Mouse (Mus musculus) heart, embryonic 16.5 days (tissue): ENCODE measurements around the gene Myo5a. TPM values are rescaled to one million over a fixed set of nuclear protein-coding genes. Genes with fewer than 3 reads are reported as not detected.

Source experiments
- ATAC-seq: fragments of 200-750 bp; cut with Nextera tagmentation; replicated peaks from 2 replicates; pipeline ENCODE4 v1.8.0; 2017; ENCODE audit warnings: moderate number of reproducible peaks; ENCODE audit not compliant: insufficient read depth, low FRiP score; ENCODE audit errors: extremely low read depth
- H3K27ac ChIP-seq: fragments of 300-500 bp; sonication (generic); 2 replicates; pipeline ENCODE4 v1.5.1; 2014; ENCODE audit warnings: mild to moderate bottlenecking, low read length, control low read depth, moderate library complexity
- H3K27me3 ChIP-seq: fragments of 300-500 bp; sonication (generic); 2 replicates; pipeline ENCODE4 v1.6.1; 2014; ENCODE audit warnings: low read length, mixed read lengths; ENCODE audit not compliant: control insufficient read depth, insufficient read depth
- H3K36me3 ChIP-seq: fragments of 300-500 bp; sonication (generic); 2 replicates; pipeline ENCODE4 v1.6.1; 2014; ENCODE audit not compliant: control insufficient read depth, insufficient read depth
- H3K4me1 ChIP-seq: fragments of 300-500 bp; sonication (generic); 2 replicates; pipeline ENCODE4 v1.6.1; 2014; ENCODE audit warnings: low read length, mixed read lengths; ENCODE audit not compliant: control insufficient read depth, insufficient read depth
- H3K4me2 ChIP-seq: fragments of 300-500 bp; sonication (generic); 2 replicates; pipeline ENCODE4 v1.6.1; 2014; ENCODE audit warnings: low read depth, mild to moderate bottlenecking, control low read depth, low read length
- H3K4me3 ChIP-seq: fragments of 300-500 bp; sonication (generic); 2 replicates; pipeline ENCODE4 v1.5.1; 2014; ENCODE audit warnings: mild to moderate bottlenecking, control low read depth, low read length
- H3K9ac ChIP-seq: fragments of 300-500 bp; sonication (generic); 2 replicates; pipeline ENCODE4 v1.6.1; 2014; ENCODE audit warnings: low read length, control low read depth
- H3K9me3 ChIP-seq: fragments of 300-500 bp; sonication (generic); replicated peaks from 2 replicates; pipeline ENCODE4 v1.6.1; 2016; ENCODE audit warnings: low read length; ENCODE audit not compliant: control insufficient read depth
- WGBS: fragments of 180-500 bp; shearing (Covaris S2); extraction: QIAGEN DNeasy Blood & Tissue Kit; methylation state at CpG from one replicate; pipeline ENCODE4 v1.1.7; 2014; 5-methylcytosine and 5-hydroxymethylcytosine counted together
- polyA plus RNA-seq: library from polyadenylated mRNA; unstranded; fragments of >200 nt; fragmentation: Nextera tagmentation; extraction: Ambion mirVana; gene quantifications from 2 replicates; pipeline ENCODE4 v1.2.1, GENCODE M21; 2015

Gene Myo5a
- polyA plus RNA-seq, 1 experiment from 2014 or later: 6.9 TPM

DNA sequence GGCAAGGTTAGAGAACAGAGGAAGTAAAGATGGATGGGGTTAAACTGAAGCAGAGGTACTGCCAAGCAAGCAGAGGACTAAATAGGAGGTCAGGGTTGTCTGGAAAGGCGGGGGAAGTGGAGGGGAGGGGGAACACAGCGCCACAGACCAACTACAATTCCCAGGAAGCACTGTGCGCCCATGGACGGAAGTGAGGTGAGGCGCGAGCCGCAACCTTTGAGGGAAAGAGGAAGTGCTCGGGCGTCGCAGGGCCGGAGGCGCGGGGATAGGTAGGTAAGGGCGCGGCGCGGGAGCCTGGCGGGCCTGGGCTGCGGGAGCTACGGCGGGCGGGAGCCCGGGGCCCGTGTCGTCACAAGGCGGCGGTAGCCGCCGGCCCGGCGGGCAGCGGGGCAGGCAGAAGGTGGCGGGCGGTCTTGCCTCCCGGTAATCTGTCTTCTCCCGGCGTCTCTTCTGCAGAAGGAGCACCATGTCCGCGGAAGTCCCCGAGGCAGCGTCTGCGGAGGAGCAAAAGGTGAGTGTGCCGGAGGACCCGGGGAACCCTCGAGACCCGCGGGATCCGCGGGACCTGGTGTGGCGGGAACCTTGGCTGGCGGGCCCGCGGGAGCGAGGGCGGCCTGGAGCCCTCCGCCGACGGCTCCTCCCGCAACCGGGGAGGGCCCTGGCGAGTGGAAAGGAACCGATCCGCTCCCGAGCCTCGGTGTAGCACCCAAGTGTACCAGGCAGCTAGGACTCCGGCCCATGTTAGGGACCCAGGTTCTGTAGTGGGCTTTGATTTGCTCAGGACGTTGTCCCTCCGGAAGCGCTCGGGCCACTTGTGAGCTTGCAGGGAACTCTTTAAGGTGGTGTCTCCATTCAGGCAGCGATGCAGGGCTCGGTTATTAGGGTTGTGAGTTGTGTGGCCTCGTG lies 33.1 kb upstream of the Myo5a start, which contains the start of gene Arpp19:
Gene Arpp19, plus strand, starts transcription at position 164 of the 906 bp plus-strand sequence.
- H3K4me1 ChIP-seq: peaks cover 7% of the 10 kb centered on the region
- under 1% methylated on average over 59 of the region's 73 CpGs for WGBS
- peak; percentile 96 for ATAC-seq
- no peaks in the 10 kb centered on the region for H3K36me3 ChIP-seq
- H3K4me2 ChIP-seq: peak within 1 kb of the TSS; percentile 83
- H3K27ac ChIP-seq: peak within 1 kb of the TSS; percentile 53
- H3K27me3 ChIP-seq: no peaks in the 10 kb centered on the region
- peak within 1 kb of the TSS; percentile 92 for H3K9ac ChIP-seq
- peak within 1 kb of the TSS; percentile 83 for H3K4me3 ChIP-seq
- no peaks in the 10 kb centered on the region for H3K9me3 ChIP-seq

GRCm38 (mm10) chr9:75038357-75038688 lies 32.5 kb upstream of the Myo5a start:
- WGBS: 1% methylated on average over 10 of the region's 10 CpGs
- Histone ChIP-seq H3K4me3 (peak overlapping the region; percentile 83), H3K9me3 (no peaks in the 10 kb centered on the region), H3K4me2 (peak overlapping the region; percentile 83), H3K27ac (no peak overlapping the region), H3K36me3 (no peaks in the 10 kb centered on the region), H3K9ac (peak overlapping the region; percentile 92), H3K4me1 (peaks cover 7% of the 10 kb centered on the region), H3K27me3 (no peaks in the 10 kb centered on the region)
- no peak for ATAC-seq

DNA sequence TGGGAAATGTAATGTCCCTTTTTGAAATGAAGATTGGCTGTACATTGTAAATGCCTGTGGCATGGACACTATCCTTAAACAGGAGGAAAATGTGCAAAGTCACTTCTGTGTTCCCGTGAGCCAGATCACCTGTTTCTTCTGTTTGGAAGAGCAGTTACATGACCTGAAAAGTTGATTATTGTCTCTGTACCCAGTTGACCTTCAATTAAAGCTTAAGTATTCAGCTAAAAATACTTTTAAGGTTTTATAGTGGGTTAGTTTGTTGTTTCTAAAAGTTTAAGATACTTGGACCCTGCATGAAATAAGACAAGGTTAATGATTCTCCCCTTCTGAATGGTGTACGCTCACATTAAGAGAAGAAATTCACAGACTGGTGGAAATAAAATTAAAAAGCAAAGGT lies 30.2 kb upstream of the Myo5a start:
- 84% methylated on average over 2 of the region's 2 CpGs for WGBS
- Histone ChIP-seq H3K36me3 (no peaks in the 10 kb centered on the region; the same call in 1 of the 2 replicates), H3K9ac (no peak overlapping the region), H3K27me3 (no peaks in the 10 kb centered on the region), H3K4me1 (peaks cover 7% of the 10 kb centered on the region), H3K4me3 (no peak overlapping the region), H3K9me3 (no peaks in the 10 kb centered on the region), H3K4me2 (no peak overlapping the region), H3K27ac (no peak overlapping the region)
- no peak for ATAC-seq

- Histone ChIP-seq H3K9ac (no peak overlapping the region), H3K36me3 (no peaks in the 10 kb centered on the region; the same call in 1 of the 2 replicates), H3K27me3 (no peaks in the 10 kb centered on the region), H3K4me2 (no peak overlapping the region), H3K9me3 (no peaks in the 10 kb centered on the region), H3K4me3 (no peak overlapping the region), H3K27ac (no peak overlapping the region), H3K4me1 (peaks cover 7% of the 10 kb centered on the region)
- WGBS: 71% methylated on average over 2 of the region's 2 CpGs
- ATAC-seq: no peak
Measured at GRCm38 (mm10) chr9:75041840-75042525, 28.8 kb upstream of the Myo5a start.

DNA sequence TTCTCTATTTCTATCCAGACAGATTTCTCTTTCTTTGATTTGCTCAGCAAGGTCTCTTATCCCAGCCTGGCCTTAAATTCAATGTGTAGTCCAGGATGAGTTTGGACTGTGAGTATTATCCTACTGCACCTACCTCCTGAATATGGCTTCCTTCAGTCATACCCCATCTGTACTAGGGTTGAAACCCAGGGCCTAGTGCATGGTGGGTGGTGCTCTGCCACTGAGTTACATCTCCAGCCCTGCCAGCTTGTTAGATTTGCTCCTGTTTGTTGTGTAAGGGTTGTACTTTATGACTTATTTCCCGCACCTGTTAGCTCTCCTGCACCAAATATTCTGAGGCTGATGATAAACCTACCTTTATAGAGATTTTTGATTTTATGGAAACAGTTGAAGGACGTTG lies 27.6 kb upstream of the Myo5a start:
- no peaks in the 10 kb centered on the region for H3K27me3 ChIP-seq

DNA sequence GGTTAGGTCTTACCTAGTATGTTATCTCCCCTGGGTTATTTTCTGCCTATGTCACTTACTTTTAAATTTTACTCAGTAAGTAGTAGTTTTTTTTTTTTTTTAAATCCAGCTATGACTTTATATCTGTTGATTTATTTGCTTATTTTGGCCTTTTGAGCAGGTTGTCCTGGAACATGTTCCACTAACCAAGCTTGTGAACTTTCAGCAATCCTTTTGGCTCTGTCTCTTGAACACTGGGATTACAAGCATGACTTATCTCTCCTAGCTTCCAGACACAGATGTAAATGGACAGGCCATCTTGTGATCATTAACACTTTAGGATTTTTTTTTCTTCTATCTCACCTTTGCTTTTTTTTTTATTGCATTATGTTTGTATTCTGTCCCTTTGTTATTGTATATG lies 23.7 kb upstream of the Myo5a start:
- no peak overlapping the region for H3K9ac ChIP-seq
- H3K27ac ChIP-seq: no peak overlapping the region
- ATAC-seq: no peak
- H3K36me3 ChIP-seq: no peaks in the 10 kb centered on the region; the same call in 1 of the 2 replicates
- H3K27me3 ChIP-seq: no peaks in the 10 kb centered on the region
- no peaks in the 10 kb centered on the region for H3K9me3 ChIP-seq
- H3K4me2 ChIP-seq: no peak overlapping the region
- peaks cover 5% of the 10 kb centered on the region; the same call in 1 of the 2 replicates for H3K4me1 ChIP-seq
- H3K4me3 ChIP-seq: no peak overlapping the region

More for the DNA sequence above, 27.6 kb upstream of the Myo5a start:
- H3K9me3 ChIP-seq: no peaks in the 10 kb centered on the region
- 89% methylated on average over 2 of the region's 2 CpGs for WGBS
- ATAC-seq: no peak
- no peak overlapping the region for H3K9ac ChIP-seq
- H3K4me2 ChIP-seq: no peak overlapping the region
- peaks cover 7% of the 10 kb centered on the region for H3K4me1 ChIP-seq
- H3K27ac ChIP-seq: no peak overlapping the region
- H3K36me3 ChIP-seq: no peaks in the 10 kb centered on the region; the same call in 1 of the 2 replicates
- no peak overlapping the region for H3K4me3 ChIP-seq

DNA sequence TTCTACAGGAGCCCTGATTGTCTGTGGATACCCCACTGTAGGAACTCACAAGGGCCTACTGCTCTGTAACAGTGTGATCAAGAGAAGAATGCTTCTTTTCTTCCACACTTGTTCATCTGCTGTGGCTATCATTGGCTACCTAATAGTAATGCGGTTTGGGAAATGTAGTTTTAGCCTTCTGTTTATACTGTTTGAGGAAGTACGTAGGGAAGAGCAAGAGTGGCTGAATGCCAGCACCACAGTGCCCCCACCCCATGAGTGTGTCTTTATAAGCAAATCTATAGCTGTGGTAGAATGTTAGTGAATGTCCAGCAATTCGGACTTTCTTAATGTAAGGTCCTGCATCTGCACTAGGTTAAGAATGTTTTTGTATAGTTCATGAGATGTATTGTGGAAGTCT lies 21.7 kb upstream of the Myo5a start:
- Histone ChIP-seq H3K4me2 (no peak overlapping the region), H3K36me3 (no peaks in the 10 kb centered on the region), H3K27me3 (no peaks in the 10 kb centered on the region), H3K9ac (no peak overlapping the region), H3K4me1 (peaks cover 5% of the 10 kb centered on the region; the same call in 1 of the 2 replicates), H3K9me3 (no peaks in the 10 kb centered on the region), H3K4me3 (no peak overlapping the region), H3K27ac (no peak overlapping the region)
- 63% methylated on average over 3 of the region's 3 CpGs for WGBS
- ATAC-seq: no peak

GRCm38 (mm10) chr9:75050003-75050402 lies 20.8 kb upstream of the Myo5a start:
- Histone ChIP-seq H3K9ac (no peak overlapping the region), H3K27me3 (no peaks in the 10 kb centered on the region), H3K9me3 (no peaks in the 10 kb centered on the region), H3K4me3 (no peak overlapping the region), H3K27ac (no peak overlapping the region), H3K4me2 (no peak overlapping the region), H3K4me1 (peaks cover 5% of the 10 kb centered on the region; the same call in 1 of the 2 replicates), H3K36me3 (no peaks in the 10 kb centered on the region)
- ATAC-seq: no peak
- 23% methylated on average over 3 of the region's 3 CpGs for WGBS

- Histone ChIP-seq H3K4me1 (peaks cover 5% of the 10 kb centered on the region; the same call in 1 of the 2 replicates), H3K27me3 (no peaks in the 10 kb centered on the region), H3K27ac (no peak overlapping the region), H3K36me3 (peaks cover 4% of the 10 kb centered on the region), H3K9ac (no peak overlapping the region), H3K4me2 (no peak overlapping the region), H3K4me3 (no peak overlapping the region), H3K9me3 (no peaks in the 10 kb centered on the region)
- WGBS: 60% methylated on average over 4 of the region's 4 CpGs
- no peak for ATAC-seq
Measured at GRCm38 (mm10) chr9:75051841-75052240, 19.0 kb upstream of the Myo5a start.
